Mouse (Mus musculus) testis, postnatal 10 days (tissue): Measurements from ENCODE around the gene Mecr.
A peak's percentile ranks its signal among the peaks of the same experiment; 100 is the strongest.

Experiments
- DNase-seq: peaks from one replicate; pipeline ENCODE4 v3.0.0; 2021; ENCODE audit warnings: low spot score

Gene Mecr

GRCm38 (mm10) chr4:131836351-131836881, 6.9 kb upstream of the Mecr start:
- peak; percentile 60 for DNase-seq

- peak; percentile 57 for DNase-seq
Measured at GRCm38 (mm10) chr4:131836891-131837491, 6.3 kb upstream of the Mecr start.

GRCm38 (mm10) chr4:131837872-131838524, 5.3 kb upstream of the Mecr start, which contains the start of gene Ptpru:
Ptpru (minus strand) TSS chr4:131838288.
- DNase-seq, result peak; percentile 97

GRCm38 (mm10) chr4:131845991-131846778, 2.9 kb downstream of the Mecr start:
- DNase-seq, result no peak

GRCm38 (mm10) chr4:131848082-131848481, 4.8 kb downstream of the Mecr start:
- no peak for DNase-seq

- no peak for DNase-seq
Measured at GRCm38 (mm10) chr4:131849986-131850638, 6.8 kb downstream of the Mecr start.

GRCm38 (mm10) chr4:131854950-131855349, 11.7 kb downstream of the Mecr start:
- no peak for DNase-seq

- DNase-seq, result peak; percentile 88
Measured at GRCm38 (mm10) chr4:131860492-131861340, 17.4 kb downstream of the Mecr start.

GRCm38 (mm10) chr4:131861341-131861739, 18.1 kb downstream of the Mecr start:
- no peak for DNase-seq

- no peak for DNase-seq
Measured at GRCm38 (mm10) chr4:131872672-131873292, 29.5 kb downstream of the Mecr start.

GRCm38 (mm10) chr4:131873293-131874168, 30.3 kb downstream of the Mecr start, which contains the start of gene Srsf4:
Srsf4 (plus strand) TSS chr4:131873617.
- peak; percentile 95 for DNase-seq

- no peak for DNase-seq
Measured at GRCm38 (mm10) chr4:131874169-131874536, 30.9 kb downstream of the Mecr start.

- DNase-seq, result no peak
Measured at GRCm38 (mm10) chr4:131874567-131874966, 31.3 kb downstream of the Mecr start.

GRCm38 (mm10) chr4:131875242-131875641, 32.0 kb downstream of the Mecr start:
- DNase-seq, result no peak

- no peak for DNase-seq
Measured at GRCm38 (mm10) chr4:131876836-131877235, 33.6 kb downstream of the Mecr start.

GRCm38 (mm10) chr4:131879692-131880091, 36.4 kb downstream of the Mecr start:
- no peak for DNase-seq

GRCm38 (mm10) chr4:131881306-131881705, 38.0 kb downstream of the Mecr start:
- DNase-seq, result no peak

GRCm38 (mm10) chr4:131883571-131883970, 40.3 kb downstream of the Mecr start:
- no peak for DNase-seq

- DNase-seq, result no peak
Measured at GRCm38 (mm10) chr4:131885376-131885775, 42.1 kb downstream of the Mecr start.

GRCm38 (mm10) chr4:131888564-131888963, 45.3 kb downstream of the Mecr start:
- no peak for DNase-seq
